Mouse (Mus musculus) layer of hippocampus, postnatal 10 days (tissue): ENCODE data around the gene Eapp. TPM values are rescaled to one million over a fixed set of nuclear protein-coding genes. Genes with fewer than 3 reads are reported as not detected.
"Not testable (repeated sequence)": the region's sequence is repeated elsewhere in the genome, so short reads cannot be mapped to it uniquely, and the experiment has no call there.

Experiments
- DNase-seq, 2 experiments: peaks; one replicate each; pipeline ENCODE4 v3.0.0; 2021; ENCODE audit warnings: low spot score in 2 of 2
- total RNA-seq, 2 experiments: library from RNA; stranded (reverse); gene quantifications; 2 replicates each; pipeline ENCODE4 v1.2.3; 2021

The Eapp gene
- total RNA-seq, 2 experiments from 2014 or later: 44.8 to 48.2 TPM

DNA sequence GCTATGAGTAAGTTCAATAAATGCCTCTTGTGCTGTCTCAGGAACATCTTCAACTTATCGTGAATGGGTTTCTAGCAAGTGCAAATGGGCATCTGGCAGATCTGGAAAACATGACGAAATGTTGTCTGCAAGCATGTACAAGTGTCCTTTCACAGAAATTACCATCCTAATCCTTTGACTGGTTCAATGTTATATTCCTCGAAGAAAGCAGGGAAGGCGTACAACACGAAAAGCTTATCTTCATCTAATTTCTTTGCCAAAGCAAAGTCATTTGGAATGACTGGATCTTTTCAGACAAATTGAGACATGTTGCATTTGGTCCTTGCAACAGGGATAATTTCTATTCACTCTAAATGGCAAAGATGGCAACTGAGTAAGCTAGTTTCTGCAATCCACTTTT lies 6.6 kb downstream of the Eapp start:
- no peak for DNase-seq

DNA sequence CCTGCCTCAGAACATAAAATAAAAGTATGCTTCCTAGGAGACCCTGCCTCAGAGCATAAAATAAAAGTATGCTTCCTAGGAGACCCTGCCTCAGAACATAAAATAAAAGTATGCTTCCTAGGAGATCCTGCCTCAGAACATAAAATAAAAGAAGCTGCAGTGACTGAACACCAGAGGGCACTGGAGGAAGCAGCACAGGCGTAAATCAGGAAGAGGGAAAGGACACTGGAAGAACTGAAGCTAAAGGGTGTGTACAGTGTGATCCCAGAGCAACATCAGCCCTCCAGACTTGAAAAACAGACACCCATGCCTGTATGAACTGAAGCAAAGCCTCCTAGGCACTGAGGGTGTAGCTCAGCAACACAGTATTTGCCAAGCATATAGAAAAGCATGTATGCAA lies 12.5 kb downstream of the Eapp start:
- no peak for DNase-seq

DNA sequence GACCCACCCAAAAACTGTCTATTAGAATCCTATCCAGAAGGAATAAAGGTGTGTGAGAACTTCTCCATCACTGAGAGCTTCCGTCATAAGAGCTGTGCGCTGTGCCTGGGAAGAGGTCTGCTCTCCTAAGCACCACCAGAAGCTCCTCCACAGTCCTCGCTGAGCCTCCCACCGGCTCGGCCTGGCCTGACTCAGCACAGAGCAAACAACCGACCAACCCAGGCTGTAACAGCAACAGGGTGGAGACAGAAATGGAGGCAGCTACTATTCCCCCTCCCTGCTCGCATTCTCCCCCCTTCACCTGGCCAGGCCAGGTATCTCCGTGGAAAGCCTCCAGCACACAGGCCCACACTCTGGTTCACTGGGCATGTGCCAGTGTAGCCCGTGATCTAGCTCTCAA lies 19.0 kb downstream of the Eapp start:
- no peak for DNase-seq

DNA sequence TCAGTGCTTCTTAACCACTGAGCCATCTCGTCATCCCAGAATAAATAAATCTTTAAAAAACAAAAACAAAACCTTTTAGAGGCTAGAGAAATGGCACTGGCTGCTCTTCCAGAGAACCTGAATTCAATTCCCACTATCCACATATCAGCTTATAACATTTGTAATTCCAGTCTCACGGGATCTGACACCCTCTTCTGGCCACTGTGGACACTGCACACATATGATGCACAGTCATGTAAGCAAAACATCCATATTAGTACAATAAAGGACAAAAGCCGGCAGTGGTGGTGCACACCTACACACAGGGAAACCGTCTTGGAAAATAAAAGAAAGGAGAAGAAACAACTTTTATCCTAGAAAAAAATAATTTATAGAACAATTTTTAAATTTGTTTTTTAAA lies 20.3 kb downstream of the Eapp start:
- DNase-seq: no peak

DNA sequence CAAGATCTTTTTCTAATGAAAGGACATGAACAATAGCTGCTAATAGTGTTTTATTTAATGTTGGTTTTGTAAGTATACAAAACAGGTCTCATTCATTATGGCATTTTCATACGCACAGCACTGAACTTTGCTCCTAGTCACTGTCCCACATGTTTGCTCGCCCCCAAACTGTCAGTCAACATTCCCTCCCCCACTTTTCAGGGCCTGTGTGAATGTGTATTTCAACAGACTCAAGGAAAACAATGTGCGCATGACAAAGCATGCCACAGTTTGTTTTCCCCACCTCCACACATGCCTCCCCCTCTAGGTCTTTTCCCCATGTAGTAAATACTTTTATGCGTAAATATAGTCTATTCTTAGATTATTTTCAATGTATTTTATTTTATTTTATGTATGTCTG lies 24.4 kb downstream of the Eapp start:
- no peak for DNase-seq

DNA sequence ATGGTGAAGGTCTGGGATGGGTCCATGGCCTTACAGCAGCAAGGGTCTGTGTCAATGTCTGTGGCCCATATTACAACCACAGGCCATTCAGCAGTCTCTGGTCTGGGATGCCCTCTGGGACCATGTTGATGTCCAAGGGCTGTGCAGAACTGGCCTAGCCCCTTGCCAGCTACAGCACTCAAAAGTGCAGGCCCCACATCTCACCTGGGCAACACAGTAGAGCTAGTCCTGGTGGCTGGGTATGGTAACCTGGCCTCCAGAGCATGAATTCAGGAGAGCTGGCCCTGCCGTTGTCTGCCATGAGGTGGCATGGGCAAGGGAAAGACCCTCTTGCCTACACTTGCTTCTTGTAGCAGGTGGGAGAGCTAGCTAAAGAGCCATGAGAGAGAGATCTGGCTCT lies 27.6 kb downstream of the Eapp start:
- no peak for DNase-seq

DNA sequence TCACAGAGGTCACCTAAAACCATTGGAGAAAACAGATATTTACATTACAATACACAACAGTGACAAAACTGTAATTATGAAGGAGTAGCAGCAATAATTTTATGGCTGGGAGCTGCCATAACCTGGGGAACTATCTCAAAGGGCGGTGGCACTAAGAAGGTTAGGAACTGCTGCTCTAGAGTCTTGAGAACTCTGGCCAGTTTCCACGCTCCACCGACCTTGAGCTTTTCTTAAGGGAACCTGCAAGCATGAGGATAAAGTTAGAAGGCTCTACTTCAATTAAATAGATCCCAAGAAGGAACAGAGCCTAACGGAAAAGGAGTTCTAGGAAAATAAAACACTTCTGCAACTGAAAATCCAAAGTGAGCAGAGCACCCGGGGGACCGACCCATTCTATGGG lies 30.2 kb downstream of the Eapp start:
- DNase-seq: no peak

DNA sequence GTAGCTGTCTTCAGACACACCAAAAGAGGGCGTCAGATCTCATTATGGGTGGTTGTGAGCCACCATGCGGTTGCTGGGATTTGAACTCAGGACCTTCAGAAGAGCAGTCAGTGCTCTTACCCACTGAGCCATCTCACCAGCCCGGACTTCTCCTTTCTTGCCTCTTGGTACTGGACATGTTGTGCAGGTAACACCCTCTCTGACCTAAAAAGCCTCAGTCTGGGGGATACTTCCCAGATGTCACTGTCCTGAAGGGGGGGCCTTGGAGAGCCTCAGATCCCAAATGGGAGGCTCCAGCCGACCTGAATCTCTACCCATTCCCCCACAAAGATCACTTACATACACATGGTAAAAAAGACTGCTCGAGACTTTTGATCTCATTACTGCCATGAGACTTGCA lies 34.2 kb downstream of the Eapp start:
- DNase-seq: not testable (repeated sequence)

DNA sequence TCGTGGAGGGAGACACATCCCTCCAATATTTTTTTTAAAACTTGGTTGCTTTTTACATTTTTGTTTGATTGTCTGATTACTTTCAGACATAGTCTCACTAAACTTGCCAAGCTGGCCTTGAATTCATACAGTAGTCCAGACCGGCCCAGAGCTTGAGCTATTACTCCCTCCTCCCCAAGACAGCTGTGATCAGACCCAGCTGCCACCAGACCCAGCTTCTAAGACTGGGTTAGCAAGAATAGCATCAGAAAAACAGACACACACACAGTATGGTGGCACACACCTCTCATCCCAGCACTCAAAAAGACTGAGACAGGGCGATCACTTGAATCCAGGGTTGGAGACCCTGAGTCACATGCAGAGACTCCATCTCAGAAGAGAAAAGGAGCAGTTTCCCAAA lies 35.8 kb downstream of the Eapp start:
- DNase-seq: no peak

DNA sequence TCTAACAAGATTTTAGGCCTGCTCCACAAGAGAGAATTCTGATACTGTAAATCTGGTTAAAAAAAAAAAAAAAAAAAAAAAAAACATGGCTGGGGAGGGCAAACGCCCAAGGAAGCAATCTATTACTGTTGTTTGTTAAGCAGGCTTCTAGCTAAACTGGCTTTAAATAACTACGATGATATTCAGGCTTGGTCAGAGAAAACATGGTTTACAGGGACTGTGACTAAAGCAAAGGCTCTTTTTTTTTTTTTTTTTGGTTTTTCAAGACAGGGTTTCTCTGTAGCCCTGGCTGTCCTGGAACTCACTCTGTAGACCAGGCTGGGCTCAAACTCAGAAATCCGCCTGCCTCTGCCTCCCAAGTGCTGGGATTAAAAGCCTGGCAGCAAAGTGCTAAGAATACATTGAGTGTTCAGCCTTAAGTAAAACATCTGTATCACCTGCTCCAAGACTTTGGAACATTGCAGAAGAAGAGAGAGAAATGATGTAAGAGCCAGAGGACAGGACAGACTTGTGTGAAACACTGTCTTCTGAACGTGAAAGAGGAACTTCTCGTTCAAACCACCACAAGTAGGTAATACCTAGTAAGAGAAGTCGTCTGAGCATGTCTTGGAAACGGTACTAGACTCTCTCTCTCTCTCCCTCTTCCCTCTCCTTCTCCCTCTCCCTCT lies 37.1 kb downstream of the Eapp start:
- no peak for DNase-seq

DNA sequence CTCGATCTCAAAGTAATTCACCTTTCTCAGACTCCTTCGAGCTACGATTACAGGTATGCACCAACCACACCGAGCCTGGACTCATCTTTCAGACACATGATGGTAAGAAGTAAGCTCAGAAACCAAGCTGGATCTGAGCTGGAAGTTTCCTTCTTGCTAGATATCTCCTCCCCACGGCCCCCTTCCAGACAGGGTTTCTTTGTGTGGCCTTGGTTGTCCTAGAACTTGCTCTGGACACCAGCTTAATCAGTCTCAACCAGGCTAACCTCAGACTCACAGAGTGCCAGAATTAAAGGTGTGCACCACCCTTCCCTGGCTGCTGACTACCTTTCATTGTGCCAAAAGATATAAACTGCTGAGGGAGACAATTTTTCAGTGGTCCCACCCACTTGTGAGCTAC lies 37.7 kb downstream of the Eapp start:
- DNase-seq: no peak

DNA sequence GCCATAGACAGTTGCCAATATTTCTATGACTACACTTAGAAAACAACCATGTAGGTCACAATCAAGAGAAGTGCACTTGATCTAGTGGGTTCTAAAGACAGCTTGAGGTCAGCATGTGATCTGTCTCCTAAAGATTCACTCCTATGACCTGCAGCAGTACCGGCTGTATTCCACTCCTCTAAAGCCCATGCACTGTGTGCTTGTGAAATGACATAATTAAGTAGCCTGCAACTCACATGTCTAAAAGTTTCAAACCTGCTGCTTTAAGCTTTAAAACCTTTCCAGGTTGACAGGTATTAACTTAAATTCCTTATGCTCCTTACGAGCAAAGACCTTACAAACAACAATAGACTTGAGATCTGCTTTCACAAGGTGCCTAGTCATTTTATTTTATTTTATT lies 38.5 kb downstream of the Eapp start:
- no peak for DNase-seq

DNA sequence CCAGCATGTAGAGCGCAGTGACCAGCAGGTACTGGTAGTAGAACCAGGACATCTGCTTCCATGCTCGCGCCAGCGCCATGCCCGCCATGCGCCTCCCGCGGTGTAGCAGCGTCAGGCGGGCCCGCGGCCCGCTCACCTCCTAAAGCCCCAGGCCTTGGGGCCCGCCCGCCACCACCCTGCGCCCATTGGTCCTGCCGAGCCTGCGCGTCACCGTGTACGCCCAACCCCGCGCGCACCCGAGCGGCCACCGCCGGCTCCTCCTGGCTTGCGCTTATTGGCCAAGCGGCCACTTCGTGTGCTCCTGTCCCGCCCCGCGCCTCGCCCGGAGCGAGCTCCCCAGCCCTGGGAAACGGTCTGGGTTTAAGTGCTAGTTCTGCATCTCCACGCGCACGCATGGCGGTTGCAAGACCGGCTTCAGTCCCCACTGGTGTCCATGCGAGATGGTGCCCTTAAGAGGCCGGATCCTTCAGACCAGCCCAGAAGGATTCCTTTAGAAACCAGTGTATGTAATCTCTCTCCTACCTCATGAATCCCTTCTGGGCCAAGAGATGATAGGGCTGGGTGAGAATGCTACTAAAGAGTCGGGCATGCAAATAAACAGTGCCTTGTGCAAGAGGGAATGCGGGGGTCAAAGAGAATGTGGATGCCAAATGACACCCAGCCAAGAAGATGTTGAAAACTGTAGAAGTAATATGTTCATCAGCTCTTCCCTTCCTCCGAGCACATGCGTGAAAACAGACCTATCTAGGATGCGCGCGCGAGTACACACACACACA lies 39.1 kb downstream of the Eapp start, which contains the start of gene Sptssa:
TSS of gene Sptssa (minus strand) at position 178 of the 776 bp plus-strand sequence.
- peak; percentile 93 to 97 for DNase-seq

DNA sequence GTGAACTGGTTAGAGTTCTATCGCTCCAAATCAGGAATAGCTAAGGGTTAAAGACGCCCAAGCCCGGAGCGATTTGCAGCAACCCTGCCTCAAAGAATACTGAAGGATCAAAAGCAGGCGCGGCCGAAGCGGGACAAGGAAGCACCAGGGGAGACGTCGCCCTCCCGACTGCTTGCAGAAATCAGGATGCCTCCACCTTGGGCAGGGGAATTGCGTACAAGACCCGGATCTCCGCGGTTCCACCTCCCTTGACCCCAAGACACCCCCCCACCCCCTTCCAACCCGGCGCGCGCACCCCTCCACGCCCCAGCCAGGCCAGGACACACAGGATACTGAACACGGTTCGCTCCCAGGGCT lies 39.7 kb downstream of the Eapp start:
- no peak for DNase-seq

DNA sequence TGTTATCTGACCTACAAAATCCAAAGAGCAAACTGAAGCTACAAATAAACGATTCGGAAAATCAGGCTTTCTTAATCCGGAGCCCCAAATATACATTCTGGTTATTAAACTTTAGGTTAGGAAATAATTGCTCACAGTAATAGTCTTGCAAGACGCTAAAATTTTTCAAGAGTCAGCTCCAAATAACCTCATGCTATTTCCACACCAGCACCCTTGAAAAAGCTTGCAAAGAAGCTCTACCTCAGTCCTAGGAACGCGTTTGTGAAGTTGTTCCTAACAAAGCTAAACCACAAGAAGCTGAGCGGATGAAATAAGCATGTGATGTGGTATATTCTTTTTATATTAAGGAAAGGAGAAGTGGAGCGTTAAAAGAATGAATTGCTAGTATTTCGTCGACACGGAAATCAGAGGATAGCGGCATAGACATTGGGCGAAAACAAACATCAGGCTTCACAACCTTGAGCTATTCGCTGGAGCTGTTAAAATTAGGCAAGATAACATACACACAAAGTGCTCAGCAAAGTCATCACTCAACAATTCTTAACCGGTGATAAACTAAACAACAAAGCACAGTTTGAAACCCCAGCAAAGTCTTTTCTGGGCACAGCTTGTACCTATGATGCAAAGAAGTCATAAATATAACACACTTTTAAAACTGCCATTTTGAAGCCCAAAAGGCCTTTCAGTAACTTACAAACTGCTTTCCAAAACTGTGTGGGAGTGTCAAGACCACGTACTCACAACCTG lies 40.2 kb downstream of the Eapp start:
- no peak for DNase-seq

DNA sequence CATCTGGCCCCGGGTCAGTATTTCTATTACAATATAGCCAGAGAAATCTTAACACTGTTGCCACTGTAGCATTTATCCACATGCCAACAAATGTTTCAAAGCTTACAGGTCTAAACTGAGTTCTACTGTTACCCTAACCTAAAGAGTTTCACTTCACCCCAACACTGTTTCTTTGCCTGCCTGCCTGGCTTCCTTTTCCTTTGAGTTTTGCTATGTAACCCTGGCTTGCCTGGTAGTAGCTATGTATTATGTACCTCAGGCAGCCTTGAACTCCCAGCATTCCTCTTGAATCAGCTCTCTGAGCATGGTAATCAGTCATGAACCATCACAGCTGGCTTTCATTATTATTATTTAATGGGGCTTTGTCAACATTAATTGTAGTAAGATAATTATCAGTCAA lies 41.0 kb downstream of the Eapp start:
- no peak for DNase-seq

DNA sequence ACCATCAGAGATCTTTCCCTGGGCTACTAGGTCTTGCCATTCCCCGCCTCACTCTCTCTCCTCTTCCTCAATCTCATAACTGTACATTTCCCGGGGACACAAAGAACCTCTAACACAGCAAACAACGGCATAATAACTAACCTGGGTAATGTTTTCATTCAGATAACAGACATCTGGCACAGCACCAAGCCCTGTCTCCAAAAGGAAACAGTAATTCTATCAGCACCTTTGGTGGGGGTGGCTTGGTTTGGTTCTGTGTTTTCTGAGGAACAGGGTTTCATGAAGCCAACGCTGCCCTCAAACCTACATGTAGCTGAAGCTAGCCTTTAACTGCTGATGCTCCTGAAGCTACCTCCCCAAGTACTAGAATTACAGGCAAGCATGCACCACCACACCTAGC lies 41.6 kb downstream of the Eapp start:
- DNase-seq: no peak

DNA sequence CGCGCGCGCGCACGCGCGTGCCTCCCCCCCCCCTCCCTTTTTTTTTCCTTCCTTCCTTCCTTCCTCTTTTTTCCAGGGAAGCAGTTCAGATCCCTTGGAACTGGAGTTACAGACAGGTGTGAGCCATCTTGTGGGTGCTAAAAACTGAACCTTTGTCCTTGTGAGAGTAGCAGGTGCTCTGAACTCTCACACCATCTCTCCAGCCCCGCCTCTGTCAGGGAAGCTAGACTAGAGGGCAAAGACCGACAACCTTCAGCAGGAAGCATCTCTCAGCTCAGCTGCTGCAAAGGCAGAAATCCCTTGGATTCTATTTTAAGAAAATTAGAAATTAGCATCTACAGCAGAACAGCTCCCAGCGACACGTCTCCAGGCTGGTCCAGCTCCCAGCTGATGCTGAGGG lies 43.4 kb downstream of the Eapp start:
- DNase-seq: no peak

DNA sequence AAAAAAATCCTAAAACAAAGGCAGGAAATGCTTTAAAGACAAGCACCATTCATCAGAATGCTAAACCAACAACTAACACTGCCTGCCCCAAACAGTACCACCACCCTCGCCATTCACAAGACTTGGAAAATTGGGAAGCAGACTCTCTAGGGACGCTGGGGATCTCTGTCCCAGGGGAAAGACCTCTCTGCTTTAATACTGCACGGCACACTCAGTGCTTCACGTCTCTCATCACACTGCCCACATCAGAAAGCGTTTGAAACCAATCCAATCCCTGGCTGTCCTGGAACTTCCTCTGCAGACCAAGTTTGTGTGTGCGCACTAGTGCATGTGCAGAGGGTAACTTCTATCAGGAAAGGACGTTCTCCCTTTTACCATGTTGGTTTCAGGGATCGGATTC lies 43.9 kb downstream of the Eapp start:
- DNase-seq: no peak

DNA sequence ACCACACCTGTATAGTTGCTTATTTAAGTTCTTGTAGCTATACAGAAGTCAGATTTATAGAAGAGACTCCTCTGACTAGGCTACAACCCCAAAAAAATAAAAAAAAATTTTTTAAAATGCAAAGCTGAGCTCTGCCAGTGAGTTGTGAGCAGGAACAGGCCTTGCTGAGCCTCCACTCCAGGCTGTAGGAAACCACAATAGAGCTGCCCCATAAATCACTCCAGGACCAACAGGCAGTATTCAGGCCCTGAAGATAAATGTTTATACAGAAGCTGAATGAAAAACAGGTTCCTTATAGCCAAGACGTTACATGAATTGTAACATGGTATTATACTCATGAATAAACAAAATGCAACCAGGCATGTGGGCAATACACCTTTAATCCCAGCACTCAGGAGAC lies 44.5 kb downstream of the Eapp start:
- no peak for DNase-seq

DNA sequence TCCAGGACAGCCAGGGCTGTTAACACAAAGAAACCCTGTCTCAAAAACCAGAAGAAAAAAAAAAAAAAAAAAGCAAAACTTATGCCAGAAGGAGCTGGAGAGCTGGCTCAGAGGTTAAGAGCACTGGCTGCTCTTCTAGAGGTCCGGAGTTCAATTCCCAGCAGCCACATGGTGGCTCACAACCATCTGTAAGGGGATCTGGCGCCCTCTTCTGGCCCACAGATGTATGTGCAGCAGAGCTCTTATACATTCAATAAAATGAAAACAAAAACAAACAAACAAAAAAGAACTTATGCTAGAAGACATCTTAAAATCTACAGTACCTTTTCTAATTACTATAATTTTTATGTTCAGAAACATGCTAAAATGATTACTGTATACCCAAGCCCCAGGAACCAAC lies 50.8 kb downstream of the Eapp start:
- DNase-seq: no peak

DNA sequence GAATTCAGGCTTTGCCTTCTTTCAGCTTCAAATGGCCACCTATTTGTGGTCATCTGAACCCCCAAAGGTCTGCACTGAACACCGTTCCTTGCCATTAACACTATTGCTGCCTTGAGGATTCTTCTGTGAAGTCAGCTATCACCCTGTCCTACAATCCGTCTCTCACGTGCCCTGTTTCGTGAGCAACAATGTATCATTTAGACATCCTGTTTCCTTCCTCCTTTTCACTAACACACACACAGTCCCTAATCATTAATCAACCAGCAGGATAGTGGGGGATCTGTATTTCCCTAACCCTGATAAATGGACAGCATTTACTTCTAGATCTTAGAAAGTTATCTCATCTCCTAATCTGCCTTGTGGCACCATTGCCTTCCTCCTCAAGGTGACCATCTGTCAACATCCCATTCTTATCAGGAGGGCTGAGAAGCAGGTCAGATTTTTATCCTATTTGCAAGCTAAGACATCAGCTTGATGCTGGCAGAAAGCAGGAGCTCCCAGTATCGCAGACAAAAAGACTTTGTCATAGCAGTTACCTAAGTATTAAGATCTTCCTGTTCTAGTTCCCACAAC lies 52.3 kb downstream of the Eapp start:
- no peak for DNase-seq
